Mouse (Mus musculus) hindbrain, embryonic 14.5 days (tissue): ENCODE measurements around the gene Nemp2. TPM values are rescaled to one million over a fixed set of nuclear protein-coding genes. Genes with fewer than 3 reads are reported as not detected.
A peak's percentile ranks its signal among the peaks of the same experiment; 100 is the strongest.

ENCODE experiments used
- ATAC-seq: fragments of 200-750 bp; cut with Nextera tagmentation; 2 replicates; pipeline ENCODE4 v1.8.0; 2017; ENCODE audit warnings: moderate number of reproducible peaks, mild to moderate bottlenecking, moderate TSS enrichment, moderate library complexity; ENCODE audit not compliant: low FRiP score
- DNase-seq: peaks from one replicate; pipeline ENCODE4 v3.0.0-alpha.2; 2015; ENCODE audit warnings: low spot score
- H3K27ac ChIP-seq: fragments of 300-500 bp; sonication (generic); 2 replicates; pipeline ENCODE4 v1.5.1; 2014; ENCODE audit warnings: mild to moderate bottlenecking, moderate library complexity
- H3K27me3 ChIP-seq: fragments of 300-500 bp; sonication (generic); 2 replicates; pipeline ENCODE4 v1.6.1; 2014; ENCODE audit warnings: mild to moderate bottlenecking, low read length, mixed read lengths; ENCODE audit not compliant: control insufficient read depth, insufficient read depth
- H3K36me3 ChIP-seq: fragments of 300-500 bp; sonication (generic); replicated peaks from 2 replicates; pipeline ENCODE4 v1.6.1; 2014; ENCODE audit not compliant: control insufficient read depth, insufficient read depth
- H3K4me1 ChIP-seq: fragments of 300-500 bp; sonication (generic); replicated peaks from 2 replicates; pipeline ENCODE4 v1.6.1; 2014; ENCODE audit warnings: antibody characterized with exemption, low read length, mixed read lengths; ENCODE audit not compliant: control insufficient read depth, insufficient read depth
- H3K4me2 ChIP-seq: fragments of 300-500 bp; sonication (generic); replicated peaks from 2 replicates; pipeline ENCODE4 v1.6.1; 2014; ENCODE audit warnings: mild to moderate bottlenecking, moderate library complexity
- H3K4me3 ChIP-seq: fragments of 300-500 bp; sonication (generic); replicated peaks from 2 replicates; pipeline ENCODE4 v1.5.1; 2014; ENCODE audit warnings: mild to moderate bottlenecking, low read length
- H3K9ac ChIP-seq: fragments of 300-500 bp; sonication (generic); 2 replicates; pipeline ENCODE4 v1.6.1; 2014
- H3K9me3 ChIP-seq: fragments of 300-500 bp; sonication (generic); 2 replicates; pipeline ENCODE4 v1.6.1; 2016; ENCODE audit warnings: low read length; ENCODE audit not compliant: control insufficient read depth
- WGBS: fragments of 180-500 bp; shearing (Covaris S2); extraction: QIAGEN DNeasy Blood & Tissue Kit; methylation state at CpG from one replicate; pipeline ENCODE4 v1.1.7; 2014; 5-methylcytosine and 5-hydroxymethylcytosine counted together
- polyA plus RNA-seq: library from polyadenylated mRNA; unstranded; fragments of >200 nt; fragmentation: Nextera tagmentation; extraction: Ambion mirVana; gene quantifications from 2 replicates; pipeline ENCODE4 v1.2.1, GENCODE M21; 2014

The Nemp2 gene
- polyA plus RNA-seq, 1 experiment from 2014 or later: 7.1 TPM

DNA sequence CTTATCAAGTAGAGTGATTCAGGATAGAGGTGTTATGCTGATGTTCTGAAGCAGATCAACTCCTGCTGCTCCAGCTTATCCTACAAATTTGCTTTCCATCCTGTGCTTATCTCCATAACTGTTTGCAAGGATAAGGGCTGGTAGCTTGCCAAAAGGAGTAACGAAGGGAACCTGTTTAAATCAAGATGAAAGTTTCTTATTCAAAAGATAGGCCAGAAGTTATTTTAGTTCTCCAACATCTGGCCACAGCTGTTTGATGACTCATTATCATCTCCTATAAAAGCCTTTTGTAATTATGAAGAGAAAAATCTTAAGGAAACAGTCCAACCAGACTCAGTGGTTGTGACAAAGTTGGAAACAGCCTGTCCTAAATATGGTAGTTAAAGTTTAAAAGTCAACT is 12.3 kb upstream of the Nemp2 start:
- DNase-seq (no peak), ATAC-seq (no peak)
- Histone ChIP-seq H3K9me3 (peaks cover 7% of the 10 kb centered on the region), H3K4me1 (no peaks in the 10 kb centered on the region), H3K36me3 (no peaks in the 10 kb centered on the region), H3K4me3 (no peak overlapping the region), H3K27ac (no peak overlapping the region), H3K9ac (no peak overlapping the region), H3K4me2 (no peak overlapping the region), H3K27me3 (no peaks in the 10 kb centered on the region)
- WGBS: 82% methylated on average over 1 of the region's 1 CpGs

DNA sequence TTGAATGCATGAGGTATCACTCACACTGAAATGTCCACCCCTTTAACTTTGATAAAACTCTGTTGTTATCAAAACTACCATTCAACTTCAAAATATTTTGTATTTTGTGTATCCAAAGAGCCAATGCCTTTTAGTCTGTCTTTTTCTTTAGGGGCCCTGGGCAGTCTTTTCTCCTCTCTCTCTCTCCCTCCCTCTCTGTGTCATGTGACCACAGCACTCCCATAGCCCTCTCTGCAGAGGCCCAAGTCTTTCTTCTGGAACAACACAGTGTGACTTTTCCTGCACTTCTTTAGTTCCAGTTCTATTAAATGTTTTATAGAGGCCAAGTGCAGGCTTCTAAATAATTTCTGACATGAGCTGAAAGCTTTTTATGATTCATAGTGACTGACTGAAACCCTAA is 10.1 kb upstream of the Nemp2 start:
- H3K27me3 ChIP-seq: no peaks in the 10 kb centered on the region

DNA sequence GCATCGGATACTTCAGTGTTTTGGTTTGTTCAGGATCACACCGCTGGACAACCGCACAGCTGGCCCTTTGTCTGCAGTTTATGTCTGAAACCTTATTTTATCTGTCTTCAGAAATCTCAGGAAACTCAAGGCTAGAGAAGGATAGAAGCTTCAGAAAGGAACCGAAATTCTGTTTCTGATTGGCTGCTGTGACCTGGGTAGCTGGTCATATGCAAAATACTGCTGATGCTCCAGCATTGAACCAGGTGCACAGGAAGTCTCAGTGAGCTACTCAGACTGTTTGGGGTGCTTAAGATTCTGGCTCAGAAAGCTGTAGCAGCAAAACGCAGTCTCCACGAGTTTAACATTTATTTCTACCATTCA is 415 bp downstream of the Nemp2 start:
- peak overlapping the region; percentile 91 for H3K4me3 ChIP-seq
- peak; percentile 75 for ATAC-seq
- H3K4me2 ChIP-seq: peak overlapping the region; percentile 56
- DNase-seq: peak; percentile 58
- no peaks in the 10 kb centered on the region for H3K36me3 ChIP-seq
- H3K9me3 ChIP-seq: no peaks in the 10 kb centered on the region
- peaks cover 14% of the 10 kb centered on the region; the same call in 1 of the 2 replicates for H3K4me1 ChIP-seq
- 1% methylated on average over 6 of the region's 6 CpGs for WGBS
- H3K27ac ChIP-seq: peak overlapping the region; percentile 89
- no peaks in the 10 kb centered on the region for H3K27me3 ChIP-seq
- H3K9ac ChIP-seq: peak overlapping the region; percentile 92

More for the DNA sequence above, 10.1 kb upstream of the Nemp2 start:
- H3K9ac ChIP-seq: no peak overlapping the region
- no peak overlapping the region for H3K4me2 ChIP-seq
- ATAC-seq (no peak), DNase-seq (no peak)
- H3K4me3 ChIP-seq: no peak overlapping the region
- no peak overlapping the region for H3K27ac ChIP-seq
- H3K9me3 ChIP-seq: peaks cover 7% of the 10 kb centered on the region
- no peaks in the 10 kb centered on the region for H3K36me3 ChIP-seq
- no peaks in the 10 kb centered on the region for H3K4me1 ChIP-seq

DNA sequence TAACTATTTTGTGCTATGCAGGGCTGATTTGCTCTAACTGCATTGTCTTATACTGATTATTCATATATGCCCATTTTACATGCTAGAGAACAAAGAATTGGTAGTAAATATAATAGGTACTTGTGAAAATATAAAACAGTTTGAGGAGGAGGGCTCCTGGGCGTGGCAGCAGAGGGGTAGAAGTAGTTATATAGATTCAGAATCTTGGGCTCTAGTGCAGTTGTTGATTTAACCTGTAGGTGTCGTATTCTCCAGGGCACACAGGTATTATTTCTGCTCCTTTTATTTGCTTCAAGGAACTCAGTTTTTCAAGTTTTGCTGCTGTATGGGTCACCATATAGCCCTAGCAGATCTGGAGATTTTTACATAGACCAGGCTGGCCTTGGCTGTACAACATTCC is 1.1 kb downstream of the Nemp2 start:
- H3K9me3 ChIP-seq: no peaks in the 10 kb centered on the region
- WGBS: 77% methylated on average over 2 of the region's 2 CpGs
- H3K9ac ChIP-seq: peak overlapping the region; percentile 92; the same call in 1 of the 2 replicates
- H3K27me3 ChIP-seq: no peaks in the 10 kb centered on the region
- ATAC-seq (no peak), DNase-seq (no peak)
- H3K4me3 ChIP-seq: peak overlapping the region; percentile 91
- no peak overlapping the region for H3K27ac ChIP-seq
- H3K36me3 ChIP-seq: no peaks in the 10 kb centered on the region
- peaks cover 14% of the 10 kb centered on the region; the same call in 1 of the 2 replicates for H3K4me1 ChIP-seq
- peak overlapping the region; percentile 56 for H3K4me2 ChIP-seq

DNA sequence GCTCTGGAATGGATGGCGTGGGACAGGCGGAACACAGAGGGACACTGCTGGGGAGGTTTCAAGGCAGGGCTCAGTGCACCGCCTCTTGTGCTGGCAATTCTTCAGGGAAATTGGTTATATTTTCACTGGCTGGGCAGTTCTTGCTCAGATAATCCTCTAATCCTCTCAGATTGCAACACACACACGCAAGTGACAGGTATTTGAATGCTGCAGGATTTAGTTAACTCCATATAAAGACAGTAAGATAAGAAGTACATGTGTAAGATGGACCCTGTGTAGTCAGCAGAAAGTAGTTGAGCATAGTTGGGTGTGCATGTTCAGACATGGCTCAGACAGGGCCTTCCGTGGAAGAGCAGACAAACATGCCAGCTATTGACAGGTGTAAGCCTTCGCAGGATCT is 3.7 kb downstream of the Nemp2 start:
- H3K9me3 ChIP-seq: no peaks in the 10 kb centered on the region
- 92% methylated on average over 6 of the region's 6 CpGs for WGBS
- H3K4me1 ChIP-seq: peaks cover 14% of the 10 kb centered on the region; the same call in 1 of the 2 replicates
- no peak overlapping the region for H3K9ac ChIP-seq
- H3K27me3 ChIP-seq: no peaks in the 10 kb centered on the region
- peaks cover 10% of the 10 kb centered on the region for H3K36me3 ChIP-seq
- DNase-seq: no peak
- no peak overlapping the region for H3K4me2 ChIP-seq
- H3K27ac ChIP-seq: no peak overlapping the region
- no peak for ATAC-seq
- no peak overlapping the region for H3K4me3 ChIP-seq

DNA sequence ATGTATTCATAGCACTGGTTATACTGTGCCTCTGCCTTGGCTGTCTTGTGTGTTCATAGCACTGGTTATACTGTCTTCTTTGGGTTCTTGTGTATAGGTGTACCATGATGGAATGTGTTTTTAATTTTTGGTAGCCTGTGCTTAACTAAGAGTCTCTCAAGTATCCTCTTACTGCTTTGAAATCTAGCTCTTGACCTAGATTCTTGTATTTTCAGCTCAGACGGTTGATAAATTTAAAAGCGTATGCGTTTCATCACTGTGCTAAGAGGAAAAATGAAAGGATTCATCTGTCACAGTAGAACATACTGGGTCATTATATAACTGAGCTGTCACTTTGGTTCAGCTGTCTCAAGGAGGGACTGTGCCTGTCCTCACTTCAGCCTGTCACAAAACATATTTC is 5.4 kb downstream of the Nemp2 start:
- Histone ChIP-seq H3K9me3 (no peaks in the 10 kb centered on the region), H3K27ac (no peak overlapping the region), H3K4me3 (no peak overlapping the region), H3K27me3 (no peaks in the 10 kb centered on the region), H3K36me3 (peaks cover 24% of the 10 kb centered on the region), H3K9ac (no peak overlapping the region), H3K4me1 (peaks cover 12% of the 10 kb centered on the region; the same call in 1 of the 2 replicates), H3K4me2 (no peak overlapping the region)
- no peak for ATAC-seq
- WGBS: 99% methylated on average over 3 of the region's 3 CpGs
- DNase-seq: no peak

DNA sequence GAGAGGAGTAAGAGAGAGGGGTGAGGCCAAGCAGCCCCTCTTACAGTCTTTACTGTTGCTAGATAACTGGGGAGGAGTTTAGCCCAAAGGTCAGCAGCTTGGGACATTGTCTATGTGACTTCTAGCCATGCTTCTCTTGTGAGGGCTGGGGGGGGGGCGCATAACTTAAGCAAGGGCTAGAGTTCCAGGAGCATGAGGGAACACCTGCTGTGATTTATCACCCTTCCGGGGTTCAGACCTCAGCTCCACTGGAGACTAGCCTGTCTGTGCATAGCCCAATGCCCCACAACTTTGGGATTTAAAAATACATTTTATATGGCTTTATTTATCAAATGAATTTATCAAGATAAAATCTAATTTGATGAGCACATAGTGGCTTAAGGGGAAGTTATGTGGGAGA is 7.6 kb downstream of the Nemp2 start:
- H3K4me2 ChIP-seq: no peak overlapping the region
- ATAC-seq (no peak), DNase-seq (no peak)
- H3K9ac ChIP-seq: no peak overlapping the region
- H3K27ac ChIP-seq: no peak overlapping the region
- H3K4me1 ChIP-seq: 0 out of 2 replicates have a peak, but pooled peaks cover 1% of the 10 kb centered on the region
- WGBS: 88% methylated on average over 2 of the region's 2 CpGs
- no peaks in the 10 kb centered on the region for H3K9me3 ChIP-seq
- no peak overlapping the region for H3K4me3 ChIP-seq
- H3K36me3 ChIP-seq: peaks cover 32% of the 10 kb centered on the region
- no peaks in the 10 kb centered on the region for H3K27me3 ChIP-seq

DNA sequence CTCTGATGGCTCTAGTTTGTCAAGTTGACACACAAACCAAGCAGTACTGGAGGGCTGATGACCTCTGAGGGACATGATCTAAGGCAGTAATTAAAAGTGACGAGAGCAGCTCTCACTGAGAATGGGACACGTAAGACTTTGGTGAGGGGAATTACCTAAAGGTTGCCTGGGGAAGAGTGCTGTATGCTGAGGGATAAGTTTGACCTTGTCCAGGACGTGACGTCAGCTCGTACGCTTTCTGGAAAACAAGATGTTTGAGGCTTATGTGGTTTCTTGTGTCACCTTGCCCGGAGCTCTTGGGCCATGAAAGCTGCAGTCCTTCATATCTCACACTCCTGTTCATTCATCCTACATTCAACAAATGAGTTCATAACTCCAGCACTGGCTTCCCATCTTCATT is 8.6 kb downstream of the Nemp2 start:
- DNase-seq: no peak
- WGBS: 96% methylated on average over 7 of the region's 7 CpGs

DNA sequence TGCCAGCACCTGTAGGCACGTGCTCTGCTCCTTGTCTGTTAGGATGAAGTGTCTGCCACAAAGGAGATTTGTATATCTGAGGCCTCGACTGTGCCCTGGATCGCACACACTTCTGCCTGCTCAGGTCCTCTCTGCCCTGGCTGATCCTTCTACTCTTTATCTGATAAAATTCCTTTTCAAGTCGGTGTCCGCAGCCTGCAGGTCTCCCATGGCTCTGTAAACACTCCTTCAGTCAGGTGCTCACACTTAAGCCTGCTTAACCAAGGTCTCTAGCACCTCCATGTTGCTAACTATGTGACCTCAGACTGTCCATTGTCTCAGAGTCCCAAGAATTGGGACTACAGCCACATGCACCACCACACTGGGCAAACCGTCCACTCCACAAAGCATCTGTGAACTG is 9.8 kb downstream of the Nemp2 start:
- WGBS: 94% methylated on average over 6 of the region's 6 CpGs
- Histone ChIP-seq H3K9me3 (no peaks in the 10 kb centered on the region), H3K4me3 (no peak overlapping the region), H3K36me3 (peaks cover 34% of the 10 kb centered on the region), H3K9ac (no peak overlapping the region), H3K27me3 (no peaks in the 10 kb centered on the region), H3K4me2 (no peak overlapping the region), H3K27ac (no peak overlapping the region), H3K4me1 (no peaks in the 10 kb centered on the region)
- DNase-seq (no peak), ATAC-seq (no peak)

More for the DNA sequence above, 8.6 kb downstream of the Nemp2 start:
- no peak overlapping the region for H3K4me2 ChIP-seq
- no peak overlapping the region for H3K4me3 ChIP-seq
- H3K36me3 ChIP-seq: peaks cover 32% of the 10 kb centered on the region
- H3K9ac ChIP-seq: no peak overlapping the region
- no peaks in the 10 kb centered on the region for H3K4me1 ChIP-seq
- no peaks in the 10 kb centered on the region for H3K9me3 ChIP-seq
- no peak for ATAC-seq
- no peaks in the 10 kb centered on the region for H3K27me3 ChIP-seq
- H3K27ac ChIP-seq: no peak overlapping the region

DNA sequence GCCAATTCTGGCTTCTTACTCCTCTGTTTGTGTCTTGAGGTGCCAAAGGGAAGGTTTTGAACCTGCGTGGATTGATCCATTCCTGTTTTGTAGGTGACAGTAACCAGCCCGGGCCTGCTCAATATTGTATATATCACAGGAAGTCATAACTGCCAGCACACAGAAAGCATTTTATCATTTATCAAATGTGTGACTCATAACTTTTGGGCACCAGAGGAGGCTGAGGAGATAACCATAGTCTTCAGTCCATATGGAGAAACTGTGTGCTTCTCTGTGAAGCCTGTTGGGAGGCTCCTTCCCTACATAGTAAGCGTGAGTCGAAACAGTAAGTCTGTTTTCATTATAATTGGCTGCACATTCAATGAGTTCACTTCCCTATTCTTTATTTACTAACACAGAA is 10.2 kb downstream of the Nemp2 start:
- ATAC-seq (no peak), DNase-seq (no peak)
- no peak overlapping the region for H3K27ac ChIP-seq
- WGBS: 97% methylated on average over 4 of the region's 4 CpGs
- peaks cover 39% of the 10 kb centered on the region for H3K36me3 ChIP-seq
- H3K4me1 ChIP-seq: no peaks in the 10 kb centered on the region
- H3K27me3 ChIP-seq: no peaks in the 10 kb centered on the region
- no peak overlapping the region for H3K9ac ChIP-seq
- H3K4me2 ChIP-seq: no peak overlapping the region
- H3K4me3 ChIP-seq: no peak overlapping the region
- H3K9me3 ChIP-seq: no peaks in the 10 kb centered on the region
